Mouse (Mus musculus) spleen, adult 10 weeks (tissue): ENCODE measurements around the gene 1700012A03Rik. TPM values are rescaled to one million over a fixed set of nuclear protein-coding genes. Genes with fewer than 3 reads are reported as not detected.

Experiments used
- polyA plus RNA-seq: library from polyadenylated mRNA; stranded (reverse); fragments of 350-450 nt; fragmentation: Illumina TruSeq; extraction: RNeasy Lipid Tissue Mini Kit (QIAGEN cat#74804); gene quantifications from one replicate; pipeline ENCODE4 v1.2.3, GENCODE M21; 2015; ENCODE audit warnings: low replicate concordance; ENCODE audit not compliant: insufficient read depth

1700012A03Rik gene
- not detected for polyA plus RNA-seq

DNA sequence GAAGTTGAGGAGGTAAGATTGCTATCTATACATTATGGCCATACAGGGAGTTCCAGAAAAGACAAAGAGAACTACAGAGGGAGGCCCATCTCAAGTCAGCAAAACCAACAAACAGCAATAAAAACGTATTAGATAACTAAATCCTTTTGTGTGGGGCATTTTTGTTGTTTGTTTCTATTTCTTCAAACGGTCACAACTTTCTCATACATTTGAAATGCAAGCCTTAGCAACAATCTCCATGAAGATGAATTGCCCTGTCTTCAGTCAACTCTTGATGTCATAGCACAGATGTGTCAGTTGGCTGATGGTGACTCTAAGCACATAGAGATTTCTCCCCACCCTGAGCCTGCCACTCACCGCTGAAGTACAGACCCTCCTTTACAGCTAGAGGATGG is at the start of gene 1700012A03Rik:
TSS of gene 1700012A03Rik (plus strand) at position 296 of the 395 bp plus-strand sequence.

